Mouse (Mus musculus) urinary bladder, adult 18-20 months (tissue): ENCODE measurements around the gene Siglec1.
"Not testable (repeated sequence)": the region's sequence is repeated elsewhere in the genome, so short reads cannot be mapped to it uniquely, and the experiment has no call there.

Experiments
- DNase-seq, 2 experiments: peaks; one replicate each; pipeline ENCODE4 v3.0.0; 2022; ENCODE audit warnings: low spot score in 2 of 2, mixed read lengths in 2 of 2

The Siglec1 gene

DNA sequence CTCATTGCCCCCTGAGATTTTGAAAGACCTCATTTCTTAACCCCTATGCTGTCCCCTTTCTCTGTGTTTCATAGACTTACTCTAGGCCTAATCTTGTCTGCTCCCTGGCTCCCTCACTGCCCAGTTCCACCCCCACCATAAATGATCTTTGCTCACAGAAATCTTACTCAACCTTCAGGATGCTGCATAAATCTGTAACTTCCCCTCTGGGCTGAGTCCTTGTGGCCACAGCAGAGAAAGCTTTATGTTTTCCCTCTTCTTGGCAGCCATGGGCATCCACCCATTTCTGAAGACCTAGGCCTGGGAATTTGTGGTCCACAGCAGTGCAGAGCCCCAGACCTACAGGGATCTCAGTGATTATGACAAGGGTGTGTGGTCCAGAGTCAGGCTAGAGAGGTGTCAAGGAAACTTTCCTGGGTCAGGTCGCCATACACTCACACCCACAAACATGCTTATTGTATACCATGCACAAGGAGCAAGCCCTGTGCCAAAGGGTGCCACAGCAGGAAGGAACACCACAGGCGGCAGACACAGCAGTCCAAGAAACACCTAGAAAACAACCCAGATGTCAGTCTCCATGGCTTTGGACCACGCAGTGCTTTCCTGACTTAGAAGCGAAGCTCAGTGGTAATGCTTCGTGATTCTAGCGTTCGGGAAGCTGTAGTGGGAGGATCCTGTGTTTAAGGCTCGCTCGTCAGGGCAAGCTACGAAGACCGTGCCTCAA is at the start of gene Siglec1:
TSS of gene Siglec1 (minus strand) at position 99 of the 724 bp plus-strand sequence.
- no peak for DNase-seq

DNA sequence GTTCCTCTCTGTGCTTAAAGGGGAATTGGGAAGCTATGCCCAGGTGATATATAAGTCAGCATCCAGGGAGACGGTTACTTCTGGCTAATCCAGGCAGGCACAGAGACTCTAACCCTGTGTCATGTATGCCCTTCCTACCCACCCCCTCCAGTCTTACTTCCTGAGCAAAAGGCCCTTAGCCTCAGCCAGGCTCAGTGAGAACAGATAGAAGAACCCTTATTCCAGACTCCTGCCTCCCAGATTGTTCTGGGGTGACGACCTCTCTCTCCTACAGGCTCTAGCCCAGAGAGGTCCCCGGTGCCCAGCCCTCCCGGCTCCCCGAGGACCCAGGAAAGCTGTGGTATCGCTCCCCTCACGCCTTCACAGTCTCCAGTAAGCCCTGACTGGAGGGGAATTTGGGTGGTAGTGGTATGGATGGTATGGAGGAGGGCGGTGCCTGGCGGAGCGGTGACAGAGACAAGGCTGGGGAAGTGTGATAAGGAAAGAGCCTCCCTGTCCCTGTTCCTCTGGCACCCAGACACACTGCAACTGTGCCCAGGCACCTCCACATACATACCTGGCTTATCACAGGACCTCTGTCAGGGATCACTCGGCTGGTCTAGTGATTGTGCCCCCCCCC is 49.1 kb upstream of the Siglec1 start:
- no peak for DNase-seq

DNA sequence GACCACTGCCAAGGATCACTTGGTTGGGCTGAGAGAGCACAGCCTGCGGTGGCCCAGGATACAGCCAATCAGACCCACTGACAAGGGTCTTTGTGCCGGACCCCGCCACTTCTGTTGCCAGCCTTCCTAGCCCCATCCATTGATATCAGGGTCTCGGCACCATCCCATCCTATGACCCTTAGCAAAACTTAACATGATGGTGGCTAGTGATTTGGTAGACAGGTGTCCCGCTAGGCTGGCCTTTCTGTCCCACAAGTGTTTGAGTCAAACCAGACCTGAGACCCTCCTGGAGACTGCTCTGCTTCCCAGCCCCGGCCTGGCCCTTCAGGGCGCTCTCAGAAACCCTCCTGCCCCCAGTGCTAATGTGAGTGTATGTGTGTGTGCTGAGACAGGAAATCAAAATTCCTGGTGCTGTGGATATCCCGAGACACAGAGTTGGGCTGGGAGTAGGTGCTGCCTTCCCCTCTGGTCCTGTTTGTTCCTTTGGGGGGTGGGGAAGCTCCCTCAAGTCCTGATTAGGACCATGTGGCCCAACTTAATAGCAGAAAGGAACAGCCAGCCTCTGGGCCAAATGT is 48.3 kb upstream of the Siglec1 start:
- no peak for DNase-seq

DNA sequence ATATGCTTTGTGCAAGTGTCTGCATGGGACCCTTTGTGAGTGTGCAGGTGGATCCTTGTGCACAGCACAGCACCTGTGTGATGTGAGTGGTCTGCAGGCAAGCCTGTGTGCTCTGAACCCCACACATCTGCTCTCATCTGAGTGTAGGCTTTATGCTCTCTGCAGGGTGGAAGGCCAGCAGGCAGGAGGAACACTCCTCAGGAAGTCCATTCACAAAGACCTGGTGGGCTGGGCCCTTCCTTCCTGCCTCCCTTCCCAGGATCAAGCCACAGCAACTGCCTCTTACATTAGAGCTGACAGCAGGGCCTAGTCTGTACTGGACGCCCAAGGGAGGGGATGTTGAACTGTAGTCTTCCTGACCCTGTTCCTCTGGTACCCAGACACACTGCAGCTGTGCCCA is 47.8 kb upstream of the Siglec1 start:
- DNase-seq = no peak

DNA sequence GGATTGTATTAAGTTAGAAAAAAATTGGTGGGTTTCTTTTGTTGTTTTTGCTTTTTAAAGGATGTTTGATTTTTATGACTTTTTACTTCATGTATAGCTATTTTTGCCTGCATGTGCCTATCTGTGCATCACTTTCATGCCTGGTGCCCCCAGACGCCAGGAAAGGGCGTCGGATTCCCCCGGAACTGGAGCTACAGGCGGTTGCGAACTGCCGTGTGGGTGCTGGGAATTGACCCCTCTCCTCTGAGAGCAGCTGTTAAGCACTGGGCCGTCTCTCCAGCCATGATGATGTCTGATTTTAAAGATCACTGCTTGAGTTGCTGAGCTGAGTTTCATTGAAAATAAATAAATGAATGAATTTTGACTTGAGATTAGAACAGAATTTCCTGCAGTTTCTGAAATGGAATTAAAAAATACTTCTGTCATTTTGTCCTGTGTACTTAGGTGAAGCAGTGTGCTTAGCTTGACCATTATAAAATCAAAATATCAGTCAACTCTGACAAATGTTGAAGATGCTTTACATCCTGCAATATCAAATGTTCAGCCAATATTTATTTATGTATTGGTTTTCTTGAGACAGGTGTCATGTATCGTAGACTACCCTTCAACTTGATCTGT is 46.5 kb upstream of the Siglec1 start, which contains the start of gene Gm11037:
TSS of gene Gm11037 (plus strand) at position 568 of the 618 bp plus-strand sequence.
- no peak for DNase-seq

DNA sequence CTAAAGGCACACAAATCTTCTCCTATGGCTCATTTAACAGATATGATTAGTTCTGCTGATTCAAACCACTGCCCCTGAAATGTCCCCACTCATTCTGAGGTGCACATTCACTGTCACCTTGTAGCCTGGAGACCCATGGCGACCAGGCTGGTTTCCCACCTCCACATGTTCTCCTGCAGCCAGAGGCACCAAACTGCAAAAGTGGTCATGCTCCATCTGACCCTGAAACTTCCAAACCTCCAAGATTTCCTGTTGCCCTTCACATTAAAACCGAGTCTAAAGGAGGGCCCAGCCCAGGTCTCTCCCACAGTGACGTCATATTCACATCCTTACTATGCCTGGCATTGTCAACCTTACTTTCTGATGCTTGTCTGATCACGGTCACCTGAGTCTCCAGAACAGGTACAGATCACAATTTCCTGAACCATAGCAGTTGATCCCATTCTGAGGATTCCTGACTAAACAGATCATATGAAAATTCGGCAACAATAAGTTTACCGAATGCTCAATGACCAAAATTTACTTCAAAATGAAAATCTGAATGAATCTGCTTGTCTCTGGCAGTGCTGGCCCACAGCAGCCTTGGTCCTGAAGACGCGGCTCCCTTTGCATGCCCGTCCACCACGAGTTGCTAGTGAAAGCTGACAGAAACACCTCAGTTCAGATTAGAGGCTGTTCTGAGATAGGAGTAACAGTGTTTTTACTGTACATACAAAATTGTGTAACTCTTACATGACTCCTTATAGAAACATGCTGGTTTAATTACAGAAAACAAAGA is 45.7 kb upstream of the Siglec1 start:
- DNase-seq = no peak

DNA sequence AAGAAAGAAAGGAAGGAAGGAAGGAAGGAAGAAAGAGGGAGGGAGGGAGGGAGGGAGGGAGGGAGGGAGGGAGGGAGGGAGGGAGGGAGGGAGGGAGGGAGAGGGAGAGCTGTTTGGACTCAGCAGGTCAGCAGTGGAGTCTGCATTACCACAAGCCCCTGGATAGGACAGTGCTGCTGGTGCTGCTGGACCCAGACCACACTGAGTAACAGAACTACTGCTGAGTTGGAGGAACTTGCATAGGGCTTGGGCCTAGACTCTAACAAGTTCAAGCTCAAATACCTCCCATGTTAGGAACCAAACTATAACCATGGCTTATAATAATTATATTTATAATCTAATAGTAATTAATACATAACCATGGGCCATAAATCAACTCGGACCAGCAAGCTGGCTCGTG is 44.3 kb upstream of the Siglec1 start:
- no peak for DNase-seq

DNA sequence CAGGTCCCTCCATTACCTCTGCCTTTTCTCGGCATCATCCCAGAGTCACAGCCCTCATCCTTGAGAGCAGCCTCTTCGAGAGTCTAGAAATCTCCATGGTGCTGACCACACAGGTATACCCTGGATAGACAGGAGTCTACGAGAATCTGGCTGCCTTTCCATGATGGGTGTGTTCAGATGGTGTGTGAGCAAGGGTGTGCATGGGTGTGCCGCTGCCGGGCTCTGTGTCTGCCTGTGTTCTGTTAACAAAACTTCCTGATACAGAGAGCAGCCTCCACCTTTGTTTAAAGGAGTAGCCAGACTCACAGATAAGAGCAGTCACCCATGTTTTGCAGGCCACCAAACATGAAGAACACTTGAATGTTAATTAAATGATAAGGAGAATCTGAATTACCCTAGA is 43.3 kb upstream of the Siglec1 start:
- DNase-seq = no peak

DNA sequence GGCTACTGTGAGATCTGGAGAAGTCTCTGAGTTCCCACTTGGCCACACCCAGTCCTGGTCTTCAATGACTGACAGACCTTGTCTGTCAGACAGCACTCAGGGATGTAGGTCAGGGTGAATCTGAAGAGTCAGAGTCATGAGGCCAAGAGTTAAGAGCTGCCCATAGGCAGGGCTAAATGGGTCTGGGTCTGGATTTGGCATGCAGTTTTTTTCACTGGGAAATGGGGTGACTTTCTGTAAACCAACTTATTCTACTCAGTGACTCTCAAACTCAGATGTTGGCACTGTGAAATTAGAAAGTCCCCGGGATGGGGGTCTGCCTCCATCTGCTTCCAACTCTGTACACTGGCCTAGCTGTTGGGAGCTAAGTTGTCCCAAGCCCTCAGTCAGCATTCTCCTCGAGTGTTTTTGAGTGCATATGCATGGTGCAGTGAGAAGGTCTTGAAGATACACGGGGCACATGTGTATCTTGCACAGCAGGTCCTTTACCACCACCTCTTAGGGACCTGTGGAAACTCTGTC is 42.1 kb upstream of the Siglec1 start:
- no peak for DNase-seq

DNA sequence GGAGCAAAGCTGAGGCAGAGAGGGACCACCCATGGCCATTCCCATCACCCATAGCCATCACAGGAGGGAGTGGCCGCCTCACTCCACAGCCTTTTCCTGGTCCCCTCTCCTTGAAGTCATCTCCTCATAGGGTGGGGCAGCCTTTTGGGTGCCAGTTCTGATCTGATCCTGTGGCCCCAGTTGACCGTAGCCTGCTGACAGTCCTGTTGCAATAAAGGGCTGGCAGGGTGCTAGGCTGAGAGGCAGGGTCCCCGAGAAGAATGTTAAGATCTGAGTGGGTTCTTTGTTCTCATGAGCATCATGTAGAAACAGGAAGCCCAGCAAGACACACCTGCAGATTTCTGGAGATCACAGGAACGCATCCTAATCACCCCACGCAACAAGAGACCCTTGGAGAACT is 41.6 kb upstream of the Siglec1 start:
- peak in 1 of 2 experiments; percentile 41 for DNase-seq

DNA sequence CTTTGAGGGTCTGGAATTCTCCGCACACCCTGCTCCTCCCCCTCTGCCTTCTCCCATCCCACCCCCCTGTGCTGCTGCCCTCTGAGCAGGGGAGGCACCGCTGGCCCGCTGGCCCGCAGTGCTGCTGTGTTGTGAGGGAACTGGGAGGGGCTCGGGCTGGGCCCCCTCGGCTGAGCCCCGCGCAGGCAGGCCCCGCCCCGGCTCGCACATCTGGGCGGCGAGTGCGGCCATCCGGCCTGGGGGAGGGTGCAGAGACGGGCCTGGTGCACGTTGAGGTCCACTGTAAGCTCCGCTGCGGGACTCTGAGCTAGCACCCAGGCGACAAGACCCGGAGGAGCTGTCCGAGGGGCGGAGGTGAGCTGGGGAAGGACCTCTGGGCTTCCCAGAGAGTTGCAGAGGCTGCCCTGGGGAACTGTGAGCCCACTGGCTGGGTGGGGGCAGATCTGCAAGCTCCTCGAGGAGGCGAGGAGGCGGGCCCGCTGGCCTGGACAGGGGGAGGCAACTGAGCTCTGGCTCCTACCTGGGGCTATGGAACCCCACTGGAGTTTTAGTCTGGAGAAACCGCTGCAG is 40.7 kb upstream of the Siglec1 start, which contains the start of gene Hspa12b:
TSS of gene Hspa12b (plus strand) at position 120 of the 570 bp plus-strand sequence.
- peak in 1 of 2 experiments; percentile 37 for DNase-seq

DNA sequence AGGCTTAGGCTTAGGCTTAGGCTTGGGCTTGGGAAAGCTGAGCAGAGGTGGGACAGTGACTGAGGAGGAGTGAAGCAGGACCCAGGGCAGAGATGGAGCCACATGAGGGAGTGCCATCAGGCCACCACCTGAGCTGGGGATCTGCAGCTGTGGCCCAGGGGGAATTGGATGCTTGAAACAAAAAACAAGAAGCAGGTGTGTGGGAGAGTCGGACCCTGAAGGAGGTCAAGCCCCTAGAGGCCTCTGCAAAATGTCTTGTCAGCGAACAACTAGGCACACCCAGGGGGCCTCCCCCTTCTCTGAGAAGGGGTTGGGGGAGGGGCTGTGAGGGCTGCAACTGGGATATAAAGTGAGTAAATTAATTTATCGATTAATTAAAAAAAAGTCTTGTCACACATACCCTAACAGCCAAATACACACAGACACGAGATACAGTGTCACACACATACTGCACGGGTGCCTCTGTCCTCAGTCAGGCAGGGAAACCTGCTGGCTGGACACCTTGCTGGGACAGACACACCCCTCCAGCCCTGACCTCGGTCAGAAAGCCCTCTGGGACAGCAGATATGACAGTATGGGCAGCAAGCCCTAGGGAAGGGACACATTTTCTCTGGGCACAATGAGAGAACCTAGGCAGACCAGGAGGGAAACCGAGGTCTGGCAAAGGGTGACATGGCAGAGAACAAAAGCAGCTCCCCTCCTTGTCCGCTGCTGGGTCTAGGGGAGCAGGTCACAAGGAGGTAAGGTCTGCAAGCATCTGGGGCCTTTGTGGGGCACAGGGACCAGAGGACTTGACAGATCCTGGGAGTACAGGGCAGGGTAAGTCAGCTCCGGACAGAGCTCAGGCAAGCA is 39.6 kb upstream of the Siglec1 start:
- no peak for DNase-seq

DNA sequence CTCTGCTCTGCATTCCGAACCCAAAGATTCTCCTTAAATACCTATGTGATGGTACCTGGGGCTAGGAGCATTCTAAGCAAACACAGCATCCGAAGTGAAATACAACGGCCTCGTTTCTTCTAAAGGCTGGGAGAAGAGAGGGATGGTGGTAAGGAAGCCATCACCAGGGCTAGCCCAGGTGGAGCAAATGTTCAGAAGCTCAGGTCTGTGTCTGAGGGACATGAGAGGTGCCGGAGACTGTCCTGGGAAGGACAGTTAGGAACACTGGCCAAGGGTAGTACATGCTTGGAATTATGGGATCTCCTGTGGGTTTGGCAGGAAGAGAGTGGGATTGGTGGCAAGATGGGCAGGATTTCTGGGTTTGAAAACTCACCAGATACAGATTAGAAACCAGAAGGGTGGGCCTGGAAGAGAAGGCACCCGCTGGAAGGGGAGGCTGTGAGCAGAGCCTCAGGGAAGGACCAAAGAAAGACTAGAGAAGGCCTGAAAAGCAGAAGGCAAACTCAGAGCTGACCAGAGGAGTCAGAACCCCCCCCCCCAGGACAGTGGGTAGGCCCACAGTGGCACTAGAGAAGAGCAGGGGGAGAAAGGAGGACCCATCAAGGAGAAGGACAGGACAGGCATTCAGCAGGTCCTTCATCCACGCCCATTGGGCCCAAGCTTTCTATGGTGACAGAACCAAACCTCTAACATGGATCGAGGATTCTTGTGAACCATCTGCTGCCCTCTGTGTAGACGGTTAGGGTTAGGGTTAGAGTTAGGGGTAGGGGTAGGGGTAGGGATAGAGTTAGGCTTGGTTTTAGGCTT is 38.8 kb upstream of the Siglec1 start:
- no peak for DNase-seq

DNA sequence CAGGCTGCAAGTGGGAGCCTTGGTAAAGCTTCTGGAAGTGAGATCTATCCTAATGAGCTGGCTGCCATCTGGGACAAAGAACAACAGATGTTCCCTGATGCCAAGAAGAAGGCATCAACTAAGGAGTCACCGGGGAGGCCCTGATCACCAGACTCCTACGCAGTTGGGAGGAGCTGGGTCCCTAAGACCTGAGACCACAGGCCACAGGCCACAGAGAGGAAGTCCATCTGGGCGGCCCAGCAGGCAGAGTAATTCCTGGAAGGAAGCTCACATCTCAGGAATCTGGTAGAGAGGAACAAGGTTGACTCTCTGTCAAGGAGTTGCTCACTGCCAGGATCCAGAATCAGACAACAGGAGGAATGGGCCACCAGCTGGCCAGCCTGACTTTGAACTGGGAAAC is 37.6 kb upstream of the Siglec1 start:
- DNase-seq = no peak

DNA sequence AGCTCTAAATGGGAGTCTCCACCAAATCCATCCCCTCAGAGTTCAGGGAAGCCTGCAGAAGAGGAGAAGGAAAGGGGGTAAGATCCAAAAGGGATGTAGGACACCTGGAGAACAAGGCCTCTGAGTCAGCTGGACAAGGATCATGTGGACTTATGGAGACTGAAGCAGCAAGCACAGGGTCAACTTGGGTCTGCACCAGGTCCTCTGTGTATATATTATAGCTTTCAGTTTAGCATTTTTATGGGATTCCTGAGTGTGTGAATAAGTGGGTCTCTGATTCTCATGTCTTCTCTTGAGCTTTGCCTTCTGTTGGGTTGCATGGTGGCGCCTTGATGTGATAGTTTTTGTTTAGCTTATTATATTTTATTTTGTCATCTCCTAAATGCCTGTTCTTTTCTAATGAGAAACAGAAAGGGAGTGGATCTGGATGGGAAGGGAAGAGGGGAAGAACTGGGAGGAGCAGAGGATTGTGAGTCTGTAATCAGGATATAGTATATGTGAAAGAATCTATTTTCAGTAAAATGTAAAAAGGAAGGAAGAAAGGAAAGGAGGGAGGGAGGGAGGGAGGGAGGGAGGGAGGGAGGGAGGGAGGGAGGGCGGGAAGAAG is 32.5 kb upstream of the Siglec1 start:
- DNase-seq = no peak

DNA sequence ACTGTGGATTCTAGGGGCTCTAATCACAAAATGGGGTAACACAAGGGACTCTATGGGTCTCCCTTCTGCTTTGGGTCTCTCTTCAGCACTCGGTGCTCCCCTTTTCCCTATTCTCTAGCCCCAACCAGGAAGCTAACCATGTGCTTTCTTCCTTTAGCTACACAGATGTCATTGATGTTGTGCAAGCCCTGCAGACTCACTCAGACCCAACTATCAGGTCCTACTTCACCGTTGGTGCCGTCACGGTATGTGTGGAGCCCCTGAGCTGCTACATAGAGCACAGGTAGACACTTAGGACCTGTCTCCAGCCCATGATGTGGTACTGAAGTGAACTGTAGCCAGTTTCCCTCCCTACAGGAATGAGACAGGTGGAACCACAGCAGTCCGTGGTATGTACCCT is 19.4 kb upstream of the Siglec1 start:
- DNase-seq = no peak

DNA sequence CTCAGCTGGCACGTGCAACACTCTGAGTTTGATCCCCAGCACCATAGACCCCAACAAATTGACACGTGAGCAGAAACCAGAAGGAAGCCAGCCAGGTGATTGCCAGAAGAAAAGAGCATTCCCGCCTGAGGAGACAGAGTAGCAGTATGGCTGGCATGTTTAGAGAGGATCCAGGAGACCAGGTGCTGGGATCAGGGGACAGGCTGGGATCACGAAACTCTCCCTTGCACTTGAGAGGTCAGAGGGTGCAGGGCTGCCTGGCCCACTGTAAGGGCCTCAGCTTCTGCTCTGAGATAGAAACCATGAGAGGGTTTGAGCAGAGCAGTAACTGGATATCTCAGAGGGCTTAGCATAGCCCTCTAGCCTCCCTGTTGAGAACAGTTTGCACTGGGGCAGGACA is 18.5 kb upstream of the Siglec1 start:
- DNase-seq = not testable (repeated sequence)

DNA sequence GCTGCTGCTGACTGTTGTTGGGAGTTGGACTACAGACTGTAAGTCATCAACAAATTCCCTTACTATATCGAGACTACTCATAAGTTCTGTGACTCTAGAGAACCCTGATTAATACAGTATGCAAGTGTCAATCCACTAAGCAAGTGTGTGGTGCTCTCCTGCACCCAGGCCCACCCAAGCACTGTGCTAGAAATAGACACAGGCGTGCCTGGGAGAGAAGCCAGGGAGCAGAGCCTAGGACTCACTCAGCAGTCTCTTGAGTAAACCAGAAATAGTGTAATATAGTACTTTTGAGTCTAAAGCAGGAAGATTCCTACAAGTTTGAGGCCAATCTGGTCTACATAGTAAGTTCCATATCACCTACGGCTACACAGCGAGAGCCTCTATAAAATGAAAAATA is 17.5 kb upstream of the Siglec1 start:
- no peak for DNase-seq

DNA sequence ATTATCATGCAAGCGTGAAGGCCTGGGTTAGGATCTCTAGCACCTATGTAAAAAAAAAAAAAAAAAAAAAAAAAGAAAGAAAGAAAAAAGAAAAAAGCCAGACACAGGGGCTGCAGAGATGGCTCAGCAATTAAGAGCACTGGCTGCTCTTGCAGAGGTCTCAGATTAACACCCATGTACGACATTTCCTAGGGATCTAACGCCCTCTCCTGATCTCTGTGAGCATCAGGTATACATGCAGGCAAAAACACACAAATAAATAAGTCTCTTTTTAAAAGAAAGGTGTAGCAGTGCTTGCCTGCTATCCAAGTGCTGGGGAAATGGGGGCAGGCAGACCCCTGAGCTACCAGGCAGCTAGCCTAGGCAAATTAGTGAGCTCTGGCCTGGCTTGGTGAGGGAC is 15.0 kb upstream of the Siglec1 start:
- DNase-seq = no peak
